Mouse (Mus musculus) C2C12 (cell line): Measurements from ENCODE around the gene Tac4.

Experiments used
- CTCF ChIP-seq: IDR thresholded peaks from one replicate; pipeline ENCODE4 v1.5.1; 2011; ENCODE audit not compliant: control insufficient read depth, insufficient read depth, insufficient read length
- MAX ChIP-seq: IDR thresholded peaks from one replicate; pipeline ENCODE4 v1.6.1; 2011; ENCODE audit warnings: mild to moderate bottlenecking, control low read depth
- USF1 ChIP-seq: IDR thresholded peaks from one replicate; pipeline ENCODE4 v1.6.1; 2011; ENCODE audit warnings: low read depth, mild to moderate bottlenecking, control low read depth, moderate library complexity

DNA sequence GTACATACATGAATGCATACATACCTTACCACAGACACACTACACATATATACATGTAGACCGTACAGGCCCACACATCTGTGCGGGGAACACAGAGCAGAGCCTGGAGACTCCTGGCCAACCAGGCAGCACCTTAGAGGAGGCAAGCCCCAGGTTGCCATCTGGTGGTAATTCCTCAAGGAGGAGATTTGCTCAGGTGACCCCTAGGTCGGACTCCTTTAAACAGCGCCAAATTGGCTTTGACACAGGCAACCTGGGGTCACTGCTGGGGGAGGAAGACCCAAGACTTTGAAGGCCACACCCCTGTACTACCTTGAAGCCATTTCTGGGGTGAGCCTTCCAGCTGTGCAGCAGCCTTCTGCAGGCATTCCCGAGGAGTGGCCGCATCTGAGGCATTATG lies 47.7 kb upstream of the Tac4 start:
- no peak for TF ChIP-seq MAX
- no peak for TF ChIP-seq CTCF
- TF ChIP-seq USF1: no peak
